Mouse (Mus musculus) lung, embryonic 14.5 days (tissue): ENCODE results near the gene R3hdm4. TPM values are rescaled to one million over a fixed set of nuclear protein-coding genes. Genes with fewer than 3 reads are reported as not detected.

ENCODE experiments used
- ATAC-seq: fragments of 200-750 bp; cut with Nextera tagmentation; 2 replicates; pipeline ENCODE4 v1.8.0; 2017; ENCODE audit warnings: mild to moderate bottlenecking, moderate TSS enrichment, moderate library complexity; ENCODE audit not compliant: insufficient read depth
- DNase-seq: peaks from one replicate; pipeline ENCODE4 v3.0.0-alpha.2; 2015
- H3K27ac ChIP-seq: fragments of 300-500 bp; sonication (generic); 2 replicates; pipeline ENCODE4 v1.5.1; 2014; ENCODE audit warnings: low read depth, mild to moderate bottlenecking, moderate library complexity
- H3K27me3 ChIP-seq: fragments of 300-500 bp; sonication (generic); 2 replicates; pipeline ENCODE4 v1.6.1; 2014; ENCODE audit warnings: low read length, control low read depth; ENCODE audit not compliant: insufficient read depth
- H3K36me3 ChIP-seq: fragments of 300-500 bp; sonication (generic); 2 replicates; pipeline ENCODE4 v1.6.1; 2014; ENCODE audit warnings: control low read depth; ENCODE audit not compliant: insufficient read depth
- H3K4me1 ChIP-seq: fragments of 300-500 bp; sonication (generic); 2 replicates; pipeline ENCODE4 v1.6.1; 2014; ENCODE audit warnings: antibody characterized with exemption, control low read depth; ENCODE audit not compliant: insufficient read depth
- H3K4me2 ChIP-seq: fragments of 300-500 bp; sonication (generic); 2 replicates; pipeline ENCODE4 v1.6.1; 2014; ENCODE audit warnings: mild to moderate bottlenecking
- H3K4me3 ChIP-seq: fragments of 300-500 bp; sonication (generic); 2 replicates; pipeline ENCODE4 v1.5.1; 2014; ENCODE audit warnings: low read depth, low read length
- H3K9ac ChIP-seq: fragments of 300-500 bp; sonication (generic); 2 replicates; pipeline ENCODE4 v1.6.1; 2014
- H3K9me3 ChIP-seq: fragments of 300-500 bp; sonication (generic); 2 replicates; pipeline ENCODE4 v1.6.1; 2016; ENCODE audit warnings: low read depth, low read length, control low read depth
- CTCF ChIP-seq: IDR thresholded peaks from 2 replicates; pipeline ENCODE4 v1.5.1; 2016; ENCODE audit warnings: antibody characterized with exemption, low read depth
- WGBS: fragments of 180-500 bp; shearing (Covaris S2); extraction: QIAGEN DNeasy Blood & Tissue Kit; methylation state at CpG from one replicate; pipeline ENCODE4 v1.1.7; 2014; 5-methylcytosine and 5-hydroxymethylcytosine counted together
- microRNA-seq: library from miRNA; unstranded; fragments of <30 nt; microRNA quantifications from one replicate; pipeline ENCODE4, GENCODE M21; 2016; ENCODE audit warnings: borderline number of aligned reads
- polyA plus RNA-seq: library from polyadenylated mRNA; unstranded; fragments of >200 nt; fragmentation: Nextera tagmentation; extraction: Ambion mirVana; gene quantifications from 2 replicates; pipeline ENCODE4 v1.2.1, GENCODE M21; 2014

Gene R3hdm4
- polyA plus RNA-seq, 1 experiment from 2014 or later = 132 TPM

DNA sequence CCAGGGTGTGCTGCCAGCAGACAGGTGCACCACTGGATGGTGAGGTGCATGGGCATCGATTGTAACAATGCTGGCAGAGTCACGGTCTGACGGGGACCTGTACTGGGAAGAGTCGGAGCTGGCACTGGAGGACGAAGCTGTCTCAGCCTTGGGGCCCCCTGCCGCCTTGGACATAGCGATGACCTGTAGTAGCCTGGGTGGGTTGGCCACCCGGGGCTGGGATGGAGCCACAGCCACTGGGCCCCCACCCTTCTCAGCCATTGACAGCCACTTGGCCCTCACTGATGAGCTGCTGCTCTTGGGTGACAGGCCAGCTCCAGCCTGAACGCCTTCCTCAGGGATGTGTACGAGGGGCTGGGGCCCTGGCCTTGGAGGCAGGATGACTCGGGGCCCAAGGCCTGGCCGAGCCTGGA lies 55.8 kb downstream of the R3hdm4 start:
- no peak for TF ChIP-seq CTCF
- Histone ChIP-seq H3K36me3 (peaks cover 67% of the 10 kb centered on the region), H3K9ac (no peak overlapping the region)

DNA sequence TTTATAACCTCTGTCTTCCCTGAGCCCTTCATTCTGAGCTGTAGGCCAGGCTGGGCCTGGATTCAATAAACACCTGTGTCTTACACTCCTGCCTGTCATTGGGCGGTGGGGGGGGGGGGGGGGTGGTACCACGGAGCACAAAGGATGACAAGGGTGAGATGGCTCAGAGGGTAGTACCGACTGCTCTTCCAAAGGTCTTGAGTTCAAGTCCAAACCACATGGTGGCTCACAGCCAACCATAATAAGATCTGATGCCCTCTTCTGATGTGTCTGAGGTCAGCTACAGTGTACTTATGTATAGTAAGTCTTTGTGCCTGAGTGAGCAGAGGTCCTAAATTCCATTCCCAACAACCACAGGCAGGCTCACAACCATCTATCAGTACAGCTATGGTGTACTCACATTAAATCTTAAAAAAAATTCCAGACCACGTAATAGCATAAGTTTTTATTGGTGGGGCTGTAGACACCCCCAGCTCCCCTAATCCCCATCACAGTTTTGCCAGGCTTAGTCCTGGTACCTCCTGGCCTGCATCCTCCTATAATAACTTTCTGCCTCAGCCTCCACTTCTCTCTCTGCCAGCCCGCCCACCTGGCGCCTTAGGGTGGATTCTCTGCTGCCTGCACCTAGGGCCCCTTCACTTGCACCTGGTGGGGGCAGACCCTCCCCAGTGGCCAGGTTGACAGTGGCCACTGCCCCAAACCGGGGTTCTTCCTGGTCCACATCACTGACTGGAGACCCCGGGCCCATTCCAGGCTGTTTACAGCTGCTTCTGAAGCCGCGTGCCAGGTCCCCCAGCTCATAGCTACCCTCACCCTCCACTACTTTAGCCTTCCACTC lies 56.4 kb downstream of the R3hdm4 start:
- Histone ChIP-seq H3K9ac (no peak overlapping the region), H3K27ac (peak overlapping the region; percentile 32; the same call in 1 of the 2 replicates), H3K36me3 (peaks cover 73% of the 10 kb centered on the region), H3K4me3 (0 out of 2 replicates have a peak overlapping the region, but pooled peaks have one; percentile 0), H3K27me3 (no peaks in the 10 kb centered on the region), H3K4me1 (peaks cover under 1% of the 10 kb centered on the region; the same call in 1 of the 2 replicates), H3K4me2 (no peak overlapping the region), H3K9me3 (no peaks in the 10 kb centered on the region)
- WGBS = 39% methylated on average over 10 of the region's 10 CpGs
- no peak for TF ChIP-seq CTCF
- peak; percentile 22 for ATAC-seq
- no peak for DNase-seq

More for the DNA sequence above, 55.8 kb downstream of the R3hdm4 start:
- WGBS = 42% methylated on average over 12 of the region's 12 CpGs
- H3K27ac ChIP-seq = peak overlapping the region; percentile 32; the same call in 1 of the 2 replicates
- ATAC-seq (peak; percentile 28), DNase-seq (no peak)
- H3K9me3 ChIP-seq = no peaks in the 10 kb centered on the region
- H3K4me2 ChIP-seq = no peak overlapping the region
- H3K4me3 ChIP-seq = 0 out of 2 replicates have a peak overlapping the region, but pooled peaks have one; percentile 0
- no peaks in the 10 kb centered on the region for H3K27me3 ChIP-seq
- H3K4me1 ChIP-seq = no peaks in the 10 kb centered on the region

DNA sequence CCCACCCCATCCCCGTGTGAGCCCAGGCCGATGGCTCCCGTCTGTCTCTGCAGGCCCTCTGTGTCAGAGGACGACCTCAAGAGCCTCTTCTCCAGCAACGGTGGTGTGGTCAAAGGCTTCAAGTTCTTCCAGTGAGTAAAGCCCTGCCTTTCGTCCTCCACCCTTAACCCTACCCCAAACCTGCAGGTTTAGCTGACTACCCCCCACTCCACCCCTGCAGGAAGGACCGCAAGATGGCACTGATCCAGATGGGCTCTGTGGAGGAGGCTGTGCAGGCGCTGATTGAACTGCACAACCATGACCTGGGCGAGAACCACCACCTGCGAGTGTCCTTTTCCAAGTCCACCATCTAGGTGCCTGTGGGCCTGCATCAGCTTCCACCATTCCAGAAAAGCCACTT lies 58.1 kb downstream of the R3hdm4 start:
- no peaks in the 10 kb centered on the region for H3K27me3 ChIP-seq
- H3K36me3 ChIP-seq = peaks cover 90% of the 10 kb centered on the region
- H3K9me3 ChIP-seq = no peaks in the 10 kb centered on the region
- TF ChIP-seq CTCF = no peak
- no peak overlapping the region for H3K4me3 ChIP-seq
- H3K4me2 ChIP-seq = no peak overlapping the region
- ATAC-seq = no peak
- no peak overlapping the region for H3K9ac ChIP-seq
- H3K27ac ChIP-seq = no peak overlapping the region
- WGBS = 59% methylated on average over 10 of the region's 10 CpGs
- peaks cover 10% of the 10 kb centered on the region for H3K4me1 ChIP-seq
- no peak for DNase-seq

DNA sequence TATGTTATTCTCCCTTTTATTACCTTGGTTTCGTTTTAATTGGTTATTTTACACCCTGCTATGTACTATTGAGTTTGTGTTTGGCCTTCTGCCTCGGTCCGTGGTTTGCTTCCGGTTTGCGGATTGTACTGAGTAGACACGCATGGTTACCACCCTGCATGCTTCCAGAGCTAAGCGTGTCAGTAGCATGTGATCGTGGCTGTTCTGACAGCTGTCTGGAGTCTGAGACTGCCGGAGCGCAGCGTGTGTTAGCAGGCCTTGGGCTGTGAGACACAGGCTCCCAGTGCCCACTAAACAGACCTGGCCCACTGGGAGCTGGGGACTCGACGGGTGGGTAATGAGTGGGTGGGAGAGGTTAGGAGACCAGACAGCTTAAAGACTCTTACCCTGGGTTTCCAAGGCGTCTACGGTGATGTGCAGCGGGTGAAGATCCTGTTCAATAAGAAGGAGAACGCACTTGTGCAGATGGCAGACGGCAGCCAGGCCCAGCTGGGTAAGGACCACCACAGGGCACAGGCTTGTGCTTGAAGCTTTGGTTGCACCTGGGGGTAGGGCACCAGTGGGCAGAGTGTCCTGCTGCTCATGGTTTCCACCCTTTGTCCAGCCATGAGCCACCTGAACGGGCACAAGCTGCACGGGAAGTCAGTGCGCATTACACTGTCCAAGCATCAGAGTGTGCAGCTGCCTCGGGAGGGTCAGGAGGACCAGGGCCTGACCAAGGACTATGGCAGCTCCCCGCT lies 58.8 kb downstream of the R3hdm4 start:
- Histone ChIP-seq H3K27ac (no peak overlapping the region), H3K9me3 (no peaks in the 10 kb centered on the region), H3K4me3 (no peak overlapping the region), H3K27me3 (no peaks in the 10 kb centered on the region), H3K36me3 (peaks cover 97% of the 10 kb centered on the region), H3K4me1 (peaks cover 17% of the 10 kb centered on the region), H3K4me2 (no peak overlapping the region), H3K9ac (no peak overlapping the region)
- DNase-seq (no peak), ATAC-seq (no peak)
- WGBS = 84% methylated on average over 23 of the region's 23 CpGs
- no peak for TF ChIP-seq CTCF

DNA sequence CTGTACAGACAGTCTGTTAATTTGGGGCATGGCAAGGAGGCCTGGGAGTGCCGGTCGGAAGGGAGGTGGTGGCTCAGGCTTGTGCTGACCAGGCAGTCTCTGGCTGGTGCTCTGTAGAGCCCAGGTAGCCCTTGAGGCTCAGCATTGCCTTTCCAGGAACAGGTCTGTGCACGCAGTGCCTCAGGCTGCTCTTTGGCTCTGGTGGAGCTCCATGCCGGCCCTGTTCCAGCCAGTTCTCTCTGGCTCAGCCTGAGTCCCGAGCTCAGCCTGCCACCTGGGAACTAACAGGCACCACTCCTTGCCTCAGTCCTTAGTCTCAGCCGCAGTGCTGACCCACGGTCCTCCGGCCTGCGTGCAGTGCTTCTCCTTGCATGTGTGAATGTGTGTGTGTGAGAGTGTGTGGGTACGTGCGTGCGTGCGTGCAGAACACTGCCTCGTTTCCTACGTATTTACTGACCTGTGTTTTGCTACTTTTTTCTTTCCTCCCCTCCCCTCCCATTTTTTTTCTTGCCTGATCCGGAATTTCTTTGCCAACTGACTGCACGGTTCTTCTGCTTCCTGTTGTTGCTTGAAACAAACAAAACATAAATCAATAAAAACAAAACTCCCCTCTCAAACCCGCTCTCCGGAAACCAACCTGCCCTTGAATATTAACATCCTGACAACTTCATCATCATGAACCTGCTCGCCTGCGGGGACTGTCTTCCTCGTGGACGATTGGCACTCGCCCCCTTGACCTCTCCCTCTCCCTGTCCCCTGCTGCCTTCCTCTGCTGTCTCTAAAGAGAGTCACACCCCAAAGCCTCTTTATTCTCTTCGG lies 59.6 kb downstream of the R3hdm4 start:
- Histone ChIP-seq H3K27ac (no peak overlapping the region), H3K9me3 (no peaks in the 10 kb centered on the region), H3K36me3 (peaks cover 100% of the 10 kb centered on the region), H3K4me2 (no peak overlapping the region), H3K27me3 (no peaks in the 10 kb centered on the region), H3K4me3 (no peak overlapping the region), H3K4me1 (peaks cover 20% of the 10 kb centered on the region), H3K9ac (no peak overlapping the region)
- ATAC-seq (no peak), DNase-seq (no peak)
- TF ChIP-seq CTCF = no peak
- 67% methylated on average over 25 of the region's 25 CpGs for WGBS

DNA sequence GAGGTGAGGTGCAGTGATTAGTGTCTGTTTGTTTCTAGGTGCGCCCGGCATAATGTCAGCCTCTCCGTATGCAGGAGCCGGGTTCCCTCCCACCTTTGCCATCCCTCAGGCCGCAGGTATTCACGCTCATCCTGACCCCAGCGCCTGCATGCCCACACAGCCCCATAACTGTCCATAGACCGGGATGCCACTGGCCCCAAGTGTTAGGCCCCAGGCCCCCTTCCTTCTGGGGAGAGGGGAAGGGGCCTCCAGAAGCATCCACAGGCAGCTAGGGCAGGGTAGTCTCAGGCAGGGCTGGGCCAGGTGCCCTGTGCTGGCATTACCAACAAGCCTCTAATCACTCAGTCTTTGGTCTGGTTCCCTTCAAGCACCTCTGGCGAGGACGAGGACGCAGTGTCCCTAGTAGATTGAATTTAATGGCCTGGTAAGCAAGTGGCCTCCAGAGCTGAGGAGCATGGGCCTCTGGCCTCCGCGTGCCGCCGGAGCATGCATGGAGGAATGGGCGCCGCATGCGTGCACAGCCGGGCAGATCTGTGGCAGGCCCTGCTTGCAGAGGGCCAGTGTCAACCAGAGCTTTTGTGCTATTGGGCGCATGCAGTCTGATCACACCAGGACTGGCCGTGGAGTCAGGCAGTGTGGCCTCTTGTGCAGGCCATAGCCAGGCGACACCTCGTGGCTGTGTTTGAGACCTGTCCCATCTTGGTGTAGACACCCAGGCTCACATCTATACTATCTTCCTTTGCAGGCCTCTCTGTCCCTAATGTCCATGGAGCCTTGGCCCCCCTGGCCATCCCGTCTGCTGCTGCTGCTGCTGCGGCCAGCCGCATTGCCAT lies 60.7 kb downstream of the R3hdm4 start:
- H3K4me1 ChIP-seq = peaks cover 20% of the 10 kb centered on the region
- DNase-seq (no peak), ATAC-seq (no peak)
- peaks cover 100% of the 10 kb centered on the region for H3K36me3 ChIP-seq
- H3K4me2 ChIP-seq = no peak overlapping the region
- TF ChIP-seq CTCF = no peak
- H3K9me3 ChIP-seq = no peaks in the 10 kb centered on the region
- no peaks in the 10 kb centered on the region for H3K27me3 ChIP-seq
- 0 out of 2 replicates have a peak overlapping the region, but pooled peaks have one; percentile 18 for H3K27ac ChIP-seq
- H3K9ac ChIP-seq = no peak overlapping the region
- H3K4me3 ChIP-seq = no peak overlapping the region
- WGBS = 93% methylated on average over 26 of the region's 26 CpGs

Small RNAs within 50 kb of the gene (microRNA-seq; reads per million reads assigned to microRNA genes)
- gene Mir6910 = not detected

Other genes with a start within 250 kb of the R3hdm4 start
- gene Cdc34, start 239.0 kb downstream of the R3hdm4 start, polyA plus RNA-seq = 88.2 and 92.9 TPM in 2 replicates
- gene Gzmm, start 232.2 kb downstream of the R3hdm4 start, polyA plus RNA-seq = 0.24 and 0.84 TPM in 2 replicates
- 842 and 871 TPM in 2 replicates for gene Bsg, start 216.7 kb downstream of the R3hdm4 start, polyA plus RNA-seq
- 0.14 TPM in 1 of 2 replicates, not detected in the other for gene Hcn2, start 204.6 kb downstream of the R3hdm4 start, polyA plus RNA-seq
- 44.2 and 44.6 TPM in 2 replicates for gene Polrmt, start 174.6 kb downstream of the R3hdm4 start, polyA plus RNA-seq
- 0.30 and 0.41 TPM in 2 replicates for gene Fgf22, start 166.1 kb downstream of the R3hdm4 start, polyA plus RNA-seq
- gene Rnf126, start 154.3 kb downstream of the R3hdm4 start, polyA plus RNA-seq = 107 and 123 TPM in 2 replicates
- 12.2 and 12.4 TPM in 2 replicates for gene Fstl3, start 143.9 kb downstream of the R3hdm4 start, polyA plus RNA-seq
- 0.11 TPM in 1 of 2 replicates, not detected in the other for gene Prss57, start 130.2 kb downstream of the R3hdm4 start, polyA plus RNA-seq
- gene Palm, start 127.6 kb downstream of the R3hdm4 start, polyA plus RNA-seq = 68.1 and 72.4 TPM in 2 replicates
- gene Misp, start 100.2 kb downstream of the R3hdm4 start, polyA plus RNA-seq = 5.0 and 6.1 TPM in 2 replicates
- 355 and 366 TPM in 2 replicates for gene Ptbp1, start 66.8 kb downstream of the R3hdm4 start, polyA plus RNA-seq
- gene Prtn3, start 46.7 kb downstream of the R3hdm4 start, polyA plus RNA-seq = 3.5 and 3.7 TPM in 2 replicates
- 31.3 and 37.4 TPM in 2 replicates for gene Plppr3, start 46.6 kb downstream of the R3hdm4 start, polyA plus RNA-seq
- gene Elane, start 35.0 kb downstream of the R3hdm4 start, polyA plus RNA-seq = 0.18 and 0.26 TPM in 2 replicates
- not detected in 2 replicates for gene Cfd, start 30.4 kb downstream of the R3hdm4 start, polyA plus RNA-seq
- 55.5 and 58.7 TPM in 2 replicates for gene Med16, start 12.3 kb downstream of the R3hdm4 start, polyA plus RNA-seq
- 4.1 TPM in 1 of 2 replicates, not detected in the other for gene Gm26602, start 10.4 kb downstream of the R3hdm4 start, polyA plus RNA-seq
- 0.70 and 1.2 TPM in 2 replicates for gene Kiss1r, start 4.2 kb downstream of the R3hdm4 start, polyA plus RNA-seq
- 5.1 and 5.4 TPM in 2 replicates for gene Arid3a, start 5.8 kb upstream of the R3hdm4 start, polyA plus RNA-seq
- 113 and 124 TPM in 2 replicates for gene Wdr18, start 38.9 kb upstream of the R3hdm4 start, polyA plus RNA-seq
- gene Grin3b, start 49.5 kb upstream of the R3hdm4 start, polyA plus RNA-seq = 0.30 and 0.41 TPM in 2 replicates
- 19.3 and 23.4 TPM in 2 replicates for gene Tmem259, start 63.1 kb upstream of the R3hdm4 start, polyA plus RNA-seq
- 354 and 364 TPM in 2 replicates for gene Cnn2, start 67.4 kb upstream of the R3hdm4 start, polyA plus RNA-seq
- gene Abca7, start 75.3 kb upstream of the R3hdm4 start, polyA plus RNA-seq = 3.0 and 3.5 TPM in 2 replicates
- 11.2 and 13.2 TPM in 2 replicates for gene Arhgap45, start 95.4 kb upstream of the R3hdm4 start, polyA plus RNA-seq
- gene Polr2e, start 118.6 kb upstream of the R3hdm4 start, polyA plus RNA-seq = 240 and 258 TPM in 2 replicates
- gene Gpx4, start 126.0 kb upstream of the R3hdm4 start, polyA plus RNA-seq = 471 and 474 TPM in 2 replicates
- gene Sbno2, start 184.4 kb upstream of the R3hdm4 start, polyA plus RNA-seq = 13.9 and 16.3 TPM in 2 replicates
- gene Stk11, start 194.6 kb upstream of the R3hdm4 start, polyA plus RNA-seq = 28.7 and 29.7 TPM in 2 replicates
- gene Atp5d, start 217.4 kb upstream of the R3hdm4 start, polyA plus RNA-seq = 493 and 529 TPM in 2 replicates
- 3.8 and 5.5 TPM in 2 replicates for gene Cbarp, start 219.6 kb upstream of the R3hdm4 start, polyA plus RNA-seq
- gene Midn, start 227.1 kb upstream of the R3hdm4 start, polyA plus RNA-seq = 32.6 and 34.2 TPM in 2 replicates
- gene Cirbp, start 244.8 kb upstream of the R3hdm4 start, polyA plus RNA-seq = 71.8 and 71.9 TPM in 2 replicates